Mouse (Mus musculus): Measurements from ENCODE around the gene Cib1. TPM values are rescaled to one million over a fixed set of nuclear protein-coding genes. Genes with fewer than 3 reads are reported as not detected.

The Cib1 gene
- total and polyA plus RNA-seq, 2 experiments from 2014 or later, result 33.5 to 49.9 TPM

GRCm38 (mm10) chr7:80186531-80187296, 45.9 kb downstream of the Cib1 start, which contains the start of gene Sema4b:
Gene Sema4b (plus strand): TSS chr7:80186841.
- under 1% methylated on average over 51 of the region's 51 CpGs for whole genome bisulfite sequencing
- DNase-seq (ENCODE audit: low spot score), result peak; percentile 95
- H3K9ac ChIP-seq (replicated peaks; ENCODE audit: low read length), result peak within 1 kb of the TSS; percentile 67
- ATAC-seq, result peak; percentile 95
- H3K4me3 ChIP-seq (ENCODE audit: low read length), result peak within 1 kb of the TSS; percentile 51
- H3K4me1 ChIP-seq (ENCODE audit: insufficient read depth, low read length), result peaks cover 31% of the 10 kb centered on the region
- peak within 1 kb of the TSS; percentile 88 for H3K4me2 ChIP-seq (ENCODE audit: low read depth, low read length)
- TF ChIP-seq CTCF (IDR thresholded peaks at IDR 0.05; ENCODE audit: low read depth), result peak; percentile 45
- no peaks in the 10 kb centered on the region for H3K36me3 ChIP-seq (ENCODE audit: insufficient read depth, low read length)
- no peaks in the 10 kb centered on the region for H3K9me3 ChIP-seq (ENCODE audit: low read length)
- peak within 1 kb of the TSS; percentile 87 for H3K27ac ChIP-seq
- no peaks in the 10 kb centered on the region for H3K27me3 ChIP-seq (ENCODE audit: insufficient read depth, low read length)

- peak overlapping the region; percentile 87 for H3K27ac ChIP-seq
- peak overlapping the region; percentile 67 for H3K9ac ChIP-seq (replicated peaks; ENCODE audit: low read length)
- peak overlapping the region; percentile 88 for H3K4me2 ChIP-seq (ENCODE audit: low read depth, low read length)
- H3K36me3 ChIP-seq (ENCODE audit: insufficient read depth, low read length), result no peaks in the 10 kb centered on the region
- peak; percentile 15; the same call in 1 of the 2 replicates for ATAC-seq
- H3K9me3 ChIP-seq (ENCODE audit: low read length), result no peaks in the 10 kb centered on the region
- H3K4me3 ChIP-seq (ENCODE audit: low read length), result peak overlapping the region; percentile 51
- TF ChIP-seq CTCF (IDR thresholded peaks at IDR 0.05; ENCODE audit: low read depth), result no peak
- peak; percentile 24 for DNase-seq (ENCODE audit: low spot score)
- 19% methylated on average over 8 of the region's 8 CpGs for WGBS
- H3K4me1 ChIP-seq (ENCODE audit: insufficient read depth, low read length), result peaks cover 24% of the 10 kb centered on the region
- H3K27me3 ChIP-seq (ENCODE audit: insufficient read depth, low read length), result no peaks in the 10 kb centered on the region
Observed at GRCm38 (mm10) chr7:80186021-80186420, 46.6 kb downstream of the Cib1 start.

- Histone ChIP-seq H3K4me2 (ENCODE audit: low read depth, low read length) (no peak overlapping the region), H3K27me3 (ENCODE audit: insufficient read depth, low read length) (no peaks in the 10 kb centered on the region), H3K4me3 (ENCODE audit: low read length) (no peak overlapping the region), H3K9me3 (ENCODE audit: low read length) (no peaks in the 10 kb centered on the region), H3K9ac (replicated peaks; ENCODE audit: low read length) (no peak overlapping the region), H3K27ac (no peak overlapping the region), H3K36me3 (ENCODE audit: insufficient read depth, low read length) (no peaks in the 10 kb centered on the region), H3K4me1 (ENCODE audit: insufficient read depth, low read length) (peaks cover 23% of the 10 kb centered on the region)
- DNase-seq (ENCODE audit: low spot score) (no peak), ATAC-seq (no peak)
- WGBS, result 56% methylated on average over 6 of the region's 6 CpGs
- TF ChIP-seq CTCF (IDR thresholded peaks at IDR 0.05; ENCODE audit: low read depth), result no peak
Observed at GRCm38 (mm10) chr7:80184968-80185367, 47.6 kb downstream of the Cib1 start.

GRCm38 (mm10) chr7:80184551-80184950, 48.1 kb downstream of the Cib1 start:
- H3K4me2 ChIP-seq (ENCODE audit: low read depth, low read length), result no peak overlapping the region
- H3K27me3 ChIP-seq (ENCODE audit: insufficient read depth, low read length), result no peaks in the 10 kb centered on the region
- no peak for ATAC-seq
- peaks cover 23% of the 10 kb centered on the region for H3K4me1 ChIP-seq (ENCODE audit: insufficient read depth, low read length)
- H3K36me3 ChIP-seq (ENCODE audit: insufficient read depth, low read length), result no peaks in the 10 kb centered on the region
- DNase-seq (ENCODE audit: low spot score), result no peak
- no peak for TF ChIP-seq CTCF (IDR thresholded peaks at IDR 0.05; ENCODE audit: low read depth)
- no peak overlapping the region for H3K27ac ChIP-seq
- no peak overlapping the region for H3K9ac ChIP-seq (replicated peaks; ENCODE audit: low read length)
- H3K4me3 ChIP-seq (ENCODE audit: low read length), result no peak overlapping the region
- 70% methylated on average over 4 of the region's 4 CpGs for WGBS
- H3K9me3 ChIP-seq (ENCODE audit: low read length), result no peaks in the 10 kb centered on the region

- Histone ChIP-seq H3K27ac (no peak overlapping the region), H3K9ac (replicated peaks; ENCODE audit: low read length) (no peak overlapping the region), H3K36me3 (ENCODE audit: insufficient read depth, low read length) (no peaks in the 10 kb centered on the region), H3K4me3 (ENCODE audit: low read length) (no peak overlapping the region), H3K4me1 (ENCODE audit: insufficient read depth, low read length) (peaks cover 21% of the 10 kb centered on the region), H3K27me3 (ENCODE audit: insufficient read depth, low read length) (no peaks in the 10 kb centered on the region), H3K9me3 (ENCODE audit: low read length) (no peaks in the 10 kb centered on the region), H3K4me2 (ENCODE audit: low read depth, low read length) (no peak overlapping the region)
- TF ChIP-seq CTCF (IDR thresholded peaks at IDR 0.05; ENCODE audit: low read depth), result no peak
- no peak for DNase-seq (ENCODE audit: low spot score)
- WGBS, result 55% methylated on average over 4 of the region's 5 CpGs
- ATAC-seq, result no peak
Observed at GRCm38 (mm10) chr7:80183969-80184368, 48.6 kb downstream of the Cib1 start.

GRCm38 (mm10) chr7:80183466-80183865, 49.1 kb downstream of the Cib1 start:
- no peaks in the 10 kb centered on the region for H3K27me3 ChIP-seq (ENCODE audit: insufficient read depth, low read length)
- WGBS, result 90% methylated on average over 1 of the region's 1 CpGs

GRCm38 (mm10) chr7:80182139-80182538, 50.5 kb downstream of the Cib1 start:
- ATAC-seq, result no peak
- H3K36me3 ChIP-seq (ENCODE audit: insufficient read depth, low read length), result no peaks in the 10 kb centered on the region
- no peak for TF ChIP-seq CTCF (IDR thresholded peaks at IDR 0.05; ENCODE audit: low read depth)

More at GRCm38 (mm10) chr7:80183466-80183865, 49.1 kb downstream of the Cib1 start:
- ATAC-seq, result no peak
- H3K36me3 ChIP-seq (ENCODE audit: insufficient read depth, low read length), result no peaks in the 10 kb centered on the region
- DNase-seq (ENCODE audit: low spot score), result no peak
- no peak for TF ChIP-seq CTCF (IDR thresholded peaks at IDR 0.05; ENCODE audit: low read depth)
- H3K9ac ChIP-seq (replicated peaks; ENCODE audit: low read length), result no peak overlapping the region
- no peaks in the 10 kb centered on the region for H3K9me3 ChIP-seq (ENCODE audit: low read length)
- H3K4me1 ChIP-seq (ENCODE audit: insufficient read depth, low read length), result peaks cover 16% of the 10 kb centered on the region
- no peak overlapping the region for H3K4me2 ChIP-seq (ENCODE audit: low read depth, low read length)
- H3K4me3 ChIP-seq (ENCODE audit: low read length), result no peak overlapping the region
- H3K27ac ChIP-seq, result no peak overlapping the region

More at GRCm38 (mm10) chr7:80182139-80182538, 50.5 kb downstream of the Cib1 start:
- 0 out of 2 replicates have a peak, but pooled peaks cover 6% of the 10 kb centered on the region for H3K4me1 ChIP-seq (ENCODE audit: insufficient read depth, low read length)
- H3K4me3 ChIP-seq (ENCODE audit: low read length), result no peak overlapping the region
- no peak for DNase-seq (ENCODE audit: low spot score)
- no peaks in the 10 kb centered on the region for H3K27me3 ChIP-seq (ENCODE audit: insufficient read depth, low read length)
- H3K27ac ChIP-seq, result no peak overlapping the region
- H3K4me2 ChIP-seq (ENCODE audit: low read depth, low read length), result no peak overlapping the region
- H3K9ac ChIP-seq (replicated peaks; ENCODE audit: low read length), result no peak overlapping the region
- H3K9me3 ChIP-seq (ENCODE audit: low read length), result no peaks in the 10 kb centered on the region

Measured in hindbrain, postnatal 0 days (tissue).